Mouse (Mus musculus) T-helper 1 cell (primary cell): Measurements from ENCODE around the gene Samhd1.

Experiments used
- in situ Hi-C: fragments of 300-600 bp; cut with MboI, MseI; formaldehyde crosslinking; loops from one replicate; pipeline ENCODE4 v1.15.1; 2025; ENCODE audit warnings: high pct_unique_total_duplicates

Gene Samhd1

DNA sequence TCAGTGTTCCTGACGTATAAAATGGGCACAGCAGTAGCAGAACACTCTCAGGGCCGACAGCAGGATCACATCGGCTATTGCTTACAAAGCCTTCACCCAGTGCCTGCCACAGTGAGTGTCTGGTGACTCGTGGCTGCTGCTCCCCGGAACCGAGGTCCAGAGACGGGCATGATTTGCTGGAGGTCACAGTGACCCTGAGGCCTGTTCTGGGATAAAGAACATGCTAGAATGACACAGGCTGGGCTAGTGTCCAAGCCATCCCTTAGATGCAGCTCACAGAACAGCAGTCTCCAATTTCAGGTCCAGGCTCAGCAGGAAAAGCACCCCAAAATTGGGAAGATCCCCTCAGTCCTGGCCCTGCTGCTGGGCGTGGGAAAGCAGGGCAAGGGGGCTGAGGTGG, 80.8 kb downstream of the Samhd1 start:
- in situ Hi-C loops = loop anchor here (10.0 kb wide), 1 partner anchor 609 kb away; no protein-coding TSS in a partner anchor

DNA sequence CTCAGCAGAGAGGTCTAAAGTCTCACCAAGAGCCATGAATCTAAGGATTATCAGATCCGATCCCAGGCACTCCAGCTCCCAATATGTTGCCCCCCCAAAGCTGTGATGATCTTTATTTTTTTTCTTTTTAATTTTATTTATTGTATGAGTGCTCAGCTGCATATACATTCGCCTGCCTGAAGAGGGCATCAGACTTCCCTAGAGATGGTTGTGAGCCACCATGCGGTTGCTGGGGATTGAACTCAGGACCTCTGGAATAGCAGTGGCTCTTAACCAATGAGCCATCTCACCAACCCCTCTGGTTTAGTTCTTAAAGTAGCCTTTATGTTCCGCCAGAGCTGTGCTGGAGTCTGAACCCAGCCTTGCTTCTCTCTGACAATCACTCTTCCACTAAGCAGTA, 81.3 kb downstream of the Samhd1 start:
- in situ Hi-C loops = loop anchor here (10.0 kb wide), 1 partner anchor 609 kb away; no protein-coding TSS in a partner anchor

DNA sequence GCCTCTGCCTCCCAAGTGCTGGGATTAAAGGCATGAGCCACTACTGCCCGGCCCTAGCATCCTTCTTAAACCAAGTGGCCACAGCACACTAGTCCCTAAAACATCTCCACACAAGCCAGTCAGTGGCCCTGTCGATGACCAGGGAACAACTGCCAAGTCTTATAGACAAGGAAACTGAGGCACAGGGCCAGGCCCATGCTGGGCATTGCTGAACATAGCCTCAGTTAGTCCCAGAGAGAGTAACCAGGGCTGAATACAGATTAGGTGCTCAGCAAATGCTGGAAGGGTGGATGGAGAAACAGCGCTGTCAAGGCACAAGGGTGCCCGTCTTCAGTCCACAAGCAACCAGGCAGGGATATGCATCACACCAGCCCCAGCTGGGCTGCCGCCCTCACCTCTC, 81.9 kb downstream of the Samhd1 start:
- in situ Hi-C loops = loop anchor here (10.0 kb wide), 1 partner anchor 608 kb away; no protein-coding TSS in a partner anchor

DNA sequence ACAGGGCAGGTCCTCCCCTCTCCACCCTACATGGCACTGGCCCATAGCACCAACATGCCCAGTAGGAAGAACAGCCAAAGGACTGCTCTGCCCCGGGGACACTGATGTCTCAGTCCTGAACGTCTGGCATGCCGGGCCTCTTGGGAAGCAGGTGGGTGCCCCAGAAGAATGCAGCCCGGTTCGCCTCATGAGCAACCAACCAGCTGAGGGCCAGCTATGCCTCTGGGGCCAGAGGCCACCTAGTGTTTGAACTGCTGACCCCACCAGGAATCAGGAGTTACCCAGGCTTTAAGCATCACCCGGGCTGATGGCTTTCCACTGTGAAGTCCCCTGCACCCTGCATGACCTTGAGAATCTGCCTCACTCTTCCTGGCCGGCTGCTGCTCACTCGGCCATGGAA, 82.6 kb downstream of the Samhd1 start:
- in situ Hi-C loops = loop anchor here (10.0 kb wide), 1 partner anchor 608 kb away; no protein-coding TSS in a partner anchor

DNA sequence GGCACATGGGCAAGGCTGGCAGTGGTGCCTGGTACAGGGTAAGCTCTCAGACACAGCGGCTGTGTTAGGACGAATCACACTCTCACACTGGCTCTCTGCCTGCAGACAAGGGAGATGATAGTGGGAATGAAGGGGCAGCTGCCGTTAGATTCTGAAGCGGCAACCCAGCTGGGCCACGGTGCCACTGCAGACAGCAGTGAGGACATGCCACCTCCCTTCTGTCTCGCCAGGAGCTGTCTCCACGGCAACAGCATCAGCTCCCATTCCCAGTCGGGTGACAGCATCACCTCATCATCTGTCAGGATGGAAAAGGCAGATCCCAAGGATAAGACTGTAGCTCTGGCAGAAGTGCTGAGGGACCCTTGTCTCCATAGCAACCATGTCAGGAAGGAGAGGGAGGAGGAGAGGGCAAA, 85.2 kb downstream of the Samhd1 start:
- in situ Hi-C loops = loop anchor here (10.0 kb wide), 1 partner anchor 605 kb away; no protein-coding TSS in a partner anchor

DNA sequence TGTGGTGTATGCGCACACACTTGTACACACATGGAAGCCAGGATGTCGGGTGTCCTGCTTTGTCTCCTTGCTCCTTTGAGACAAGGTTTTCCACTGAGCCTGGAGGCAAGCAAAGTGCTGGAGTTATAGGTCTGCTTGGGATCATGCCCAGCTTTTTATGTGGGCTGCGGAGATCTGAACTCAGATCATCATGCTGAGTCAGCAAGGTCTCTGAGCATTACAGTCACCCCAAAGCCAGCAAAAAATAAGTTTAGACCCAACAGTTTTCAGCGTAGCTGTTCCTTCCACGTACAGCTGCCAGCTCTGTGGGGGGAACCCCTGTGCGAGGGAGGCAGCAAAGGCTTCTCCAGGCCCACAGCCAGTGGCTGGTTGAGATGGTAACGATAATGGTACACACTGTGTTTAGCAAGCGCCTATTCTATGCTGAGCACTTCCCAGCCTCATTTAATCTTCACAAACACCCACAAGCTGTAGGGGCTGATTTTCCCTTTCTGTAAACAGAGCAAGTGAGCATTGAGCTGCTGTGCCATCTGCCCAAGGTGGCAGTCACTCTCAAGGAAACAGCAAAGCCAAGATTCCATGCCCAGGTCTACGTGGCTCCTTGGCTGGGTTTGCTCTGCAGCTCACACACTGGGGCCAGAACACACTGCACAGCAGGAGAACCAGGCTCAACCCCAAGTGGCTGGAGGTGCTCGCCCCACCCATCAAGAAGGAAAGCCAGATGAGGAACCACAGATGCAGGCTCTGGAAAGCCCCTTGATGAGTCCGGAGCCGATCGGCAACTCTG, 86.5 kb downstream of the Samhd1 start:
- in situ Hi-C loops = no loop called here
